Mouse (Mus musculus) WW6 (cell line): Measurements from ENCODE around the gene Atf6b.
A peak's percentile ranks its signal among the peaks of the same experiment; 100 is the strongest.

ENCODE experiments used
- DNase-seq: peaks from one replicate; pipeline ENCODE4 v3.0.0-alpha.2; 2013; ENCODE audit warnings: low read depth, low spot score

Atf6b gene

DNA sequence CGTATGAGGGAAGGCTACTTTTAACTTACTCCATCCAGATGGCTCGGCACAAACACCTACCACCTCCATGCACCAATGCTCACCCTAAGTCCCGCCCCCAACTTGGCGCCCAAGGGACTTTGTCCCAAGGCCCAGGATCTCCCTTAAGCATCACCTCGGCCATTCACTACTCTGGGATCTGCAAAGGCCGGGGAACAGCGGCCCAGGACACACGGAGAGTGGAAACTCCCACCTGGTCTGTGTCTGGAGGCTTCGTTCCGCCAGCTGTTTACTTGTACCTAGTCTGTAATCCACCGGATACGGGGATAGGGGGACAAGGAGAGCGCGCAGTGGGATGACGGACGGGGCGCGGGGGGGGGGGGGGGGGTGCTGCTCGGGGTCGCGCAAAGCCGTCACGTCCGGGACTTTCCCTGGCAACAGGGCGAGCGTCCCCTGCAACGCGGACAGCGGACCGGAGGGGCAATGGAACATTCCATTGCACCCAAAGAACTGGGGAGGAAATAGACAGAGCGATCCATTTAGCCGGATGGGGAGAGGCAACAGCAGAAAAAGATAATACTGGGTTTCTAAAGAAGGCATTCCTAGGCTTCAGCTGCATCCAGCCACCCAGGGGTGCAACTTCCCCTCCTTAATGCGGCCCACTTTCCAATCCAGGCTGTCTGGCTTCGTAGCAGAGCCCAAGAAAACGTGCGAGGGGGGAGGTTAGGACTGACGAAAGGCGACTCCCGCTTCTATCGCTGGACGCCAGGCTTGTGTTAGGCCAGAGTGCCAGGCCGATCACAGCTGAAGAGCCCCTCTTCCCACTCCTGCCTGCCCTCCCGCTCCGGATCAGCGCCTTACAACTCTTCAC is 19.6 kb upstream of the Atf6b start:
- no peak for DNase-seq

- DNase-seq, result no peak
Observed at GRCm38 (mm10) chr17:34627943-34628643, 18.9 kb upstream of the Atf6b start, which contains the start of gene Ppt2. Gene Ppt2 (minus strand): TSS chr17:34628510.

DNA sequence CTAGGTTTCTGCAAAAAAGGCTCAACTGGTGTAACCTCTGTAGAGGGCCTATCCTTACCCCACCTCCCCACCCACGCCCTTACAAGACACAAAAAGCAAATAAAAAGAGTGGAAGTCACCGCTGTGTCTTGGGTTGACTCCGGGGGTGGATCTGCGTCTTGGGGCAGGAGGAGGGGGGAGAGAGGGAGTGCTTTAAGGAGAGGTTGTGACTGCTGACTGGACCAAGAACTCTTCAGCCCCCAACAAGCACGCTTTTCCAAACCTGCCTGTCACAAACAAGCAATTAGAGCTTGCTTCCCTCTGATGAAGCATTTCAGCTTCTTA is 18.3 kb upstream of the Atf6b start:
- DNase-seq, result no peak

- no peak for DNase-seq
Observed at GRCm38 (mm10) chr17:34629221-34629751, 17.7 kb upstream of the Atf6b start, which contains the start of gene Prrt1. Gene Prrt1 (plus strand): TSS chr17:34629533.

GRCm38 (mm10) chr17:34629796-34630603 is 16.9 kb upstream of the Atf6b start:
- no peak for DNase-seq

- no peak for DNase-seq
Observed at GRCm38 (mm10) chr17:34630761-34631301, 16.1 kb upstream of the Atf6b start.

DNA sequence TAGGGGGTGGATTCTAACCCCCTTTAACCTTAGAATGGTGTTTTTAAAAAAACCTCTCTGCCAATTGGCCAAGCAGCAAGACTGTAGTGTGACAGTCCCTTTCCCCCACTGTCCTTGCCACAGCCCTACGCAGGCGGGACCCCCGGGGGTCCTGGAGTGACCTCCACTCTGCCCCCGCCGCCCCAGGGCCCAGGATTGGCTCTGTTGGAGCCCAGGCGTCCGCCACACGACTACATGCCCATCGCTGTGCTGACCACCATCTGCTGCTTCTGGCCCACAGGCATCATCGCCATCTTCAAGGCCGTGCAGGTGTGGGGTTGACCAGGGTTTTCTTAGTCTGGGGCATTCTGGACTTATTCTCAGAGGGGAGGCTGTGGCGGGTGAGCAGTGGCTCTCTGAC is 15.3 kb upstream of the Atf6b start:
- DNase-seq, result no peak

- DNase-seq, result no peak
Observed at GRCm38 (mm10) chr17:34632261-34632691, 14.7 kb upstream of the Atf6b start.

- no peak for DNase-seq
Observed at GRCm38 (mm10) chr17:34635671-34636070, 11.3 kb upstream of the Atf6b start.

- DNase-seq, result no peak
Observed at GRCm38 (mm10) chr17:34637459-34637858, 9.5 kb upstream of the Atf6b start.

- no peak for DNase-seq
Observed at GRCm38 (mm10) chr17:34639461-34640255, 7.3 kb upstream of the Atf6b start.

GRCm38 (mm10) chr17:34640778-34641601 is 6.0 kb upstream of the Atf6b start:
- DNase-seq, result no peak

DNA sequence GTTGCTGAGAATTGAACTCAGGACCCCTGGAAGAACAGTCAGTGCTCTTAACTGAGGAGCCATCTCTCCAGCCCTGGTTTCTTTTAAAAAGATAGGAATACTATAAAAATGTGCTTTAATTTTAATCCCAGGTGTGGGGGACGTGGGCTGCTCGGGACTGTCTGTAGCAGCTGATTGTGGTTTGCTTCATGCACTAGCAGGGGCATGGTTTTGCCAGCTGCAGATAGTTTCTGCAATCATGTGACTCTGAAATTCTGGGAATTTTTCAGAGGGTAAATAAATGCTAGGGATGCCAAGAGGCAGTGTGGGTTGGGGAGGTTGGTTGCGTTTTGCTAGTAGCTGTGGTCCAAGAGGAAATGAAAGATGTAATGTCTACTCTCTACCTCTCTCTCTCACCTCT is 5.0 kb upstream of the Atf6b start:
- DNase-seq, result no peak

DNA sequence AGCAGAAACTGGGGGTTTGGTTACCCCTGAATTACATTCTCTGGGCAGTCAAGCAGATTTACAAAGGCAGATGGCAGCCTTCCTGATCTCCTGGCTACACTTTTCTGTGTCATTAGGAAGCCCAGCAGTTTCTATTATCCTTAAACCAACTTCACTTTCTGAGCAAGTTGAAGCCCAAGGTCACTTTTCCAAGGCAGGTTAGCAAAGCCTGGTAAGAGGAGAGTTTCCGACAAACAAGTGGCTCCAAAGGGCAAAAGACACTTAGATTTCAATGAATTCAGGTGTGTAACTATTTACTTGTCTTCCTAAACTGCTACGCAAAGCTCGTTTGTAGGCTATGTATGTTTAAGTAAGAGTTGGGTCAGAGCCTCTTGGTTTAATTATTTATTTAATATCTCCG is 3.6 kb upstream of the Atf6b start:
- DNase-seq, result no peak

- no peak for DNase-seq
Observed at GRCm38 (mm10) chr17:34643944-34644343, 3.0 kb upstream of the Atf6b start.

DNA sequence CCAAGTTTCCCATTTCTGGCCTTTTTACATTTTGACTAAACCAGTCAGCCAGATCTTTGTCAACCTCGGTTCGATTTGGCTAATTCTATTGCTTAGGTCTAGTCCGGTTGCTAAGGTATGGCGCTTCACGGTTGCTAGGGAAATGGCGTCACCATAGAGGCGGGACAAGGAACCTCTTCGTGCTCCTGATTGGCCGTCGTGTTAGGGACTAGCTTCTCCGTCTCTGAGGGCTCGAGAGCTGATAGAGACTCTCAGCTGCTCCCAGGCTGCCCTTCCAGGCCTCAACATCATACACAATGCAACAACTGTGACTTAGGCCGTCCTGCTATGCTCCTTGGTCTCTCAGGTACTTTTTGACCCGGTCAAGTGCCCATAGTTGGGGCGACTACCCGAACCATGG is 2.3 kb upstream of the Atf6b start, which contains the start of gene Fkbpl:
Gene Fkbpl, plus strand, starts transcription at position 157 of the 400 bp plus-strand sequence.
- peak; percentile 86 for DNase-seq

DNA sequence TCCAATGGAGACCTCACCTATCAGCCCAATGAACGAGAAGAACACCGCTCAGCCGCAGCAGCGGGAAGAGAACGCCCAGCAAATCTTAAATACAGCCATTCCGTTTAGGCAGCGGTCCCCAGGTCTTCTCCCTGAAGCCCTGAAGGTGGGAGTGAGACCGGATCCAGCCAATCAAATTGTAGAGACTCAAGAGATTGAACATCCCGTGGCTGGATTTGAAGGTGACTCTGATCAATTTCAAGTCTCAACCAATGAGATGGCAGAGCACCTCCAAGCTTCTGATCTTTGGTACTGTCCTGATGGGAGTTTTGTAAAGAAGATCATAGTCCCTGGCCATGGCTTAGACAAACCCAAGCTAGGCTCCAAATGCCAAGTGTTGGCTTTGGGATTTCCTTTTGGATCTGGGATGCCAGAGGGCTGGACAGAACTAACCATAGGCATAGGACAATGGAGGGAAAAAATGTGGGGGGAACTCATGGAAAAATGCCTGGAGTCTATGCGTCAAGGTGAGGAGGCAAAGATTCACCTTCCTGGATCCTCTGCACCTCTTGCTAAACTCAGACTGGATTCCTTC is 1.6 kb upstream of the Atf6b start:
- DNase-seq, result no peak

DNA sequence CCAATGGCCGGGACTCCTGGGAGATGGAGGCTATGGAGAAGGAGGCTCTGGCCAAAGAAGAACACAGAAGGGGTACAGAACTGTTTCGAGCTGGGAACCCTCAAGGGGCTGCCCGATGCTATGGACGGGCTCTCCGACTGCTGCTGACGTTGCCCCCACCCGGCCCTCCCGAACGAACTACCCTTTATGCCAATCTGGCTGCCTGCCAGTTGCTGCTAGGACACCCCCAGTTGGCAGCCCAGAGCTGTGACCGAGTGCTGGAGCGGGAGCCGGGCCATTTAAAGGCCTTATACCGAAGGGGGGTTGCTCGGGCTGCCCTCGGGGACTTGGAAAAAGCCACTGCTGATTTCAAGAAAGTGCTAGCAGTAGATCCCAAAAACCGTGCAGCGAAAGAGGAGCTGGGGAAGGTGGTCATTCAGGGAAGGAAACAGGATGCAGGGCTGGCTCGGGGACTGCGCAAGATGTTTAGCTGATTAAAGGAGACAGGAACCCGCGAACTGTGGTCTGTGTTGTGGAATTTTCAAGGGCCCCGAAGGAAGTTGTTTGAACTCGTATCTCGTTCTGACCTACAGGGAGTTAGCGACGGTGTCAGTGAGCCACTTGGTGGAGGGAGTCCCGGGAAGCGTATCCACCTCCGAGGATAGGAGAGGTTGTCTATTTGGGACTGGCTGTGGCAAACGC is 975 bp upstream of the Atf6b start:
- DNase-seq, result no peak
